Mouse (Mus musculus) lung, adult 18-20 months (tissue): ENCODE data around the gene Pip4k2a.
A peak's percentile ranks its signal among the peaks of the same experiment; 100 is the strongest.

ENCODE experiments used
- DNase-seq, 2 experiments: peaks; one replicate each; pipeline ENCODE4 v3.0.0; 2022; ENCODE audit warnings: mixed read lengths in 2 of 2

Pip4k2a gene

DNA sequence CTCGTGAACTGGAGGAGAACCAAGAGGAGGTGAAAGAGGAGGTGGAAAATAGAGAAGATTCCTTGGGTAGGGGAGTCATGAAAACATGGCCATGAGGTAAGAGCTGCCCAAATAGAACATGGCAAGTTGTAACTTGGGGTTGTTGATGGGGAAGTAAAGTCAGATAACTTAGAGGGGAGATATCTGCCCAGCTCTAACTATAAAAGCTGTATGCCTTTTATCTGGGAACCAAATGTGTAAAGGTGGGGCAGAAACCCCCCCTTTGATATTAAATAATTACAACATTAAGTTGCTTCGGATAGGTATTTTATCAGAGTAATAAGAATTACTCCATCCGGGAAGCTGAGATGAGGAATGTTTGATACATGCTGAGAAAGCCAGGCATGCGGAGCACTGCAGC lies 18.9 kb downstream of the Pip4k2a start:
- DNase-seq: no peak

- no peak for DNase-seq
Observed at GRCm38 (mm10) chr2:18977201-18977805, 20.6 kb downstream of the Pip4k2a start.

DNA sequence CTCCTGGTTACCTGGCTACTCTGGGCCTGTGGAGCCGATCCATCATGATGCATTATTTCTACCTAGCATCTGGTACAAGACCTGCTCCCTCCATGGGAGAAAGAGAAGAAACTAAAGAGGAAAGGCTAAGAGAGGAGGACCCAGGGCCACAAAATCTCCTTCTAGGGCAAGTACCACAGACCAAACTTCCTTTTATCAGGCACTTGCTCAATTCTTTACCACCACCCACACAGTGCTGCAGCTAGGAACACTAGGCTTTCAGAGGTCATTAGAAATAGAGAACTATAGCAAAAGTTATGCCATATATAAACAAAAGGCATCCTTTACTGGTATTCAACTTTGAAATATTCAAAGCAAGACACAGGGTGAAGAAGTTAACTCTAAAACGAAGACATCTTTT lies 21.8 kb downstream of the Pip4k2a start:
- DNase-seq: peak in 1 of 2 experiments; percentile 16

GRCm38 (mm10) chr2:18974882-18975645 lies 22.9 kb downstream of the Pip4k2a start:
- no peak for DNase-seq

GRCm38 (mm10) chr2:18971564-18971963 lies 26.4 kb downstream of the Pip4k2a start:
- DNase-seq: no peak

DNA sequence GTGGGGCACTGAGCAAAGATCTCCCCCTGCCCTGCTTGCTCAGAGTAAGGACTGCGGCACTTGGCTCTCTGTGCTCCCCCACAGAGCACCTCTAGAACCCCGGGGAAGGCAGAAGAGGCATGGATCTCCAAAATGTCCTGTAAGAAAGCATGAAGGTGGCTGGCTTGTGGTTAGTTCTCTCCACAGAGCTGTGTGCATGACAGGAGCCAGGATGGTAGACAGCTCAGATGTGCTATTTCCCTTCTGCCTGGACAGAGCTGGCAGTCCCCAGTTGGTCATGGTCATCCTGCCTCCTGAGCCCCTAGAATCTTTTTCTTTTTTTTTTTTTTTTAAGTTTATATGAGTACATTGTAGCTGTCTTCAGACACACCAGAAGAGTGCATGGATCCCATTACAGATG lies 27.5 kb downstream of the Pip4k2a start:
- no peak for DNase-seq

DNA sequence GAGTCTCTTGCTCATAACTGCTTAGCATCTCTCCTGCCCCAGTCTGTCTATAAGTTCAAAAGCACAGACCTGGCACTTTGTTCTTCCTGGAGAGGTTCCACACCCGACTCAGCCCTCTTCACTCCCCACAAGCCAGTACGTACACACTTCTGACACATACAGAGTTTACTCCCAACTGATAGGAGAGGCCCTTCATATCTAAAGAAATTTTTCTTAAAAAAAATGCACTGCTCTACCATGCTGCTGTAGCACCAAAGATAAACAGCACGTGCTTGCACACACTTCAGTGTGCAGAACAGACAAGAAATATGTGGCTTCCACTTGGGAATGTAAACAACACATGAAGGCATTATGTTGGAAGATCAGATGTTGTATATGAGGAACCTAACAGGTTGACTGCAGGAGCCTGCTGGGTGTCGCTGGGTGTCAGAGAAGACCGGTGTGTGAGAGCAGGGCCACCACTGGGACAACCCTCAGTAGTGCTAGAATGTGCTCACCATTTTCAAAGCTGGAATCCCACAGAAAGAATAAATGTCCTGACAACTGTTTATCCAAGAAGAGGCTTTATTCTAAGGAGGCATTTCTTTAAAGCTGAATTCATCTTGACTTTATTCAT lies 28.8 kb downstream of the Pip4k2a start:
- DNase-seq: no peak

DNA sequence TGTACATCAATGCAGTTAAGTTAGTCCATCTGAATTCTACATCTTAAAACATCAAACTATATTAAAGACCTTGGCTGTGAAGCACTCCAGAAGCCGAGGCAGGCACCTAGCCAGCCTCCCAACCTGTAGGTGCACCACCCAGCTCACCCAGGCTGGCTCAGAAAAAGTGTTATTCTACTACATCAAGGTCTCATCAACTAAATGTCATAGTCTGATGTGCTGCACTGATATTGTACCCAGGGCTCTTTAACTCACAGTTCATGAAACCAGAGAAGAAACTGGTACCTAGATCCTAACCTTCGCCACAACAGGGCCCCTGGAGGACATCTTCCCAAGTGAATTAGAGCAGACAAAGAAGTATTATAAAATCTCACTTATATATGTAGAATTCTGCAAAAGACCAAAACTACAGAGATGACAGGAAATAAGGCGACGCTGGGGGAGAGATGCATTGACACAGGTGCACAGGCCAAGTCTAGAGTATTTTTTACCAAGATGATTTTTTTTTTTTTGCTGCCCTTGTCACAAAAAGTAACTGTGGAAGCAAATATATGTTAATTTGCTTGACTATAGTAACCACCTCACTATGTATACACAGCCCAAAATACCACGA lies 30.4 kb downstream of the Pip4k2a start:
- no peak for DNase-seq

GRCm38 (mm10) chr2:18966566-18966965 lies 31.4 kb downstream of the Pip4k2a start:
- DNase-seq: no peak

DNA sequence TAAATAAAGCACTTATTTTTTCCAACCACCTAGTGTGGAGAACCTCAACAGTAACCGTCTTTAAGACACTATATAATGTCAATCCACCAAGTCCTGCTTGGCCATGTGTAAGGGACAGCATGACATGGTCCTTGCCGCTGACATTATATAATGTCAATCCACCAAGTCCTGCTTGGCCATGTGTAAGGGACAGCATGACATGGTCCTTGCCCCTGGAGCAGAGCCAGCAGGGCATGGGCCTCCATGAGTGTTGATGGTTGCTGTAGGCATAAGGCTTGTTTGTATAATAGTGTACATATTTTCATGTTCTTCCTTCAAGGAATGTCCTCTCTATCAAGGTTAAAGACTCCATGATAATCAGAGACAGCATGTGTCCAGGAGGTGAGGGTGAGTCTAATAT lies 32.0 kb downstream of the Pip4k2a start:
- DNase-seq: no peak

- no peak for DNase-seq
Observed at GRCm38 (mm10) chr2:18965108-18965507, 32.8 kb downstream of the Pip4k2a start.

GRCm38 (mm10) chr2:18963286-18964040 lies 34.5 kb downstream of the Pip4k2a start:
- DNase-seq: no peak

DNA sequence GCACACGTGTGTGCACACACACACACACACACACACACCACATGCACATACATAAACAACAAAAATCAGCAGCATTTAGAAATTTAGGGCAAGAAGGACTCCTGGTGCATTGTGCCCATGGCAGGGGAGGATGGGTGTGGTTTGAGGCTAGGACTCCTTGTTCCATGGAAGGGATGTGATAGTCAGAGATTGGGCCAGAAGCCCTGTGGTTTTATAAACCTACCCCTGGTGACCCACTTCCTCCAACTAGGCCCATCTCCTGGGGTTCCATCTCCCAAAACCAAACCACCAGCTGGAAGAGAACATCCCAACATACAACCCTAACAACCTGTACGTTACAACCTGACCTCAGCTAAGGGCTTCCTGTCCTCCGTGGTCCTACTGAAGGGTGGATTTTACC lies 35.4 kb downstream of the Pip4k2a start:
- no peak for DNase-seq

GRCm38 (mm10) chr2:18960376-18960973 lies 37.5 kb downstream of the Pip4k2a start:
- no peak for DNase-seq

GRCm38 (mm10) chr2:18959558-18959957 lies 38.4 kb downstream of the Pip4k2a start:
- no peak for DNase-seq

DNA sequence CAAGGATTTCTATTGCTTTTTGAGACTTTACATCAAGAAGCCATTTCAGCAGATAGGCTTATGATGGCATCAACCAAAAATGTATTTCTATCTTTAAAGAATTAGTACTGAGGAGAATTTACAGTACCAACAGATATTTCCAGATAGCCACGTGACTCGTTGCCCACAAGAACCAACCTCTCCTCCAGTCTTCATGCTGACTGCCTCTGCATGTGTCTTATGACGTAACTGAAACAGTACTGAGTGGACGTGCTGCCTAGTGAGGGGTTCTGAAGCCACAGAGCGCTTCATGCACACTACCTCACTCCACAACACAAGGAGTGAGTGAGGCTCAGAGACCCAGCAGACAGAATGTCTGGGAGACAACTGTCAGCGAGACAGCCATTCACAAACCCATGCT lies 38.9 kb downstream of the Pip4k2a start:
- DNase-seq: no peak

DNA sequence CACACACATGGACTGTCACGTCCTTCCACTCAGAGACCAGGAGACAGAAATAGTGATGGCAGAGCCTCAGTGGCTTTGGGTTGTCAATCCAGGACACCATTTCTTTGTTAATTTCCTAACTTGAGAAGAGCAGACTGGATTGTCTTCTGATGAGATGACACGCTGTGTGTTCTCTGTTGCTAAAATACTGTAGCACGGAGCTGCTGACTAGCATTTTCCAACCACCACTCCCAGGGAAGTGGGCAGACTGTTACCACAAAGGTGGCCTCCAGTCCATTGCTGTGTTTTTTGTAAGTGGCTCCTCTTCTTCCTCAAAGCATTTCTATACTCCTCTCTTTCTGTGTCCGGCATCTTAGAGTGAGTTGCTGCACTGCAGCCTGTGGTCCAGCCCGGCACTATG lies 39.4 kb downstream of the Pip4k2a start:
- DNase-seq: no peak

DNA sequence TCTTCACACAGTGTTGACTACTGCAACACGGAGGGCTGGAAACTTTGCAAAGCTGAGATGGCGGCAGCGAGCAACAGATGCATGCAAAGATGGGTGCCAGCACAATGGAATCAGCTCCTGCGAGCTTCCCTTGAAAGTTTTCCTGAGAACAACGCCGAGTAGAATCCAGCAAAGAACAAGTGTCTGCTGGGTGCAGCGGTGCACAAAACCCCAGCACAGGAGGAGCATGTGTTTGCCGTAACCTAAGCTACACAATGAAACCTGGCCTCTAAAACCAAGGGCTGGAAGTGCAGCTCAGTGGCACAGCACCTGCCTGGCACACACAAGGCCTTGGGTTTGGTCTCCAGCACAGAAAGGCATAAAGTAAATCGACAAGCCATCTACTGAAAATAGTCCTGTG lies 39.9 kb downstream of the Pip4k2a start:
- DNase-seq: no peak

DNA sequence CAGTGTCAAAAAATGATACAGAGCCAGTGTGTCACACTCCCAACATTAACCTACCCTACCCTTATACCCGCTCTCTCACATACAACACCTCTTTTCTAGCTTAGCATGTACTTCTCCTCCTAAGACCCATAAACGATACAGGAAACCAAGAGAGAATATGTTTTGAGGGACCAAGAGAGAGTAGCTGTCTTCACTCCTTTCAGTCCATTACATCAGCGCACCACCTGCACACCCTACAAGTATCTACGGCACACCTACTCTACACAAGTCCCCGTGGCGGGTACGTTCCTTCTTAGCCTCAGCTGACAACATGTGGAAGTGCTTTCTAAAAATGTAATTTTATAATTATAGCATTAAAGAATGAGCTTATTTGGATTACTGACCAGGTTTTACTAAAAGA lies 40.5 kb downstream of the Pip4k2a start:
- no peak for DNase-seq

DNA sequence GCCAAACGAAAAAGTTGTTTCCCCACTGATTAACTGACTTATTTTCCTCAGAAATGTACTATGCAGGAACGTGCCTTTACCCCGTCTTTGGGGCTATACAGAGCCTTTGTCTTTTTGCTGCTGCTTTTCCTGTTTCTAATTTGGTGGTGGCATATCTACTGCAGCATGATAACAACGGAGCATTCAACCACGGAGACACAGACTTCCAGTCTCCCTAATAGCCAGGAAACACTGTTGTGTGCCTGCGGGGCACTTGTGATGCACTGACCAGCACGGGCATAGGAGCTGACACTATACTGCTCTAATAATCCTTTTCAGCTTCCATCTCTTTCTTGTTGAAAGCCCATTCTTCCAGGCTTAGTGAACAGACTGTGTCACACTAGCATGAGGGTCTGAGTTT lies 41.0 kb downstream of the Pip4k2a start:
- no peak for DNase-seq

DNA sequence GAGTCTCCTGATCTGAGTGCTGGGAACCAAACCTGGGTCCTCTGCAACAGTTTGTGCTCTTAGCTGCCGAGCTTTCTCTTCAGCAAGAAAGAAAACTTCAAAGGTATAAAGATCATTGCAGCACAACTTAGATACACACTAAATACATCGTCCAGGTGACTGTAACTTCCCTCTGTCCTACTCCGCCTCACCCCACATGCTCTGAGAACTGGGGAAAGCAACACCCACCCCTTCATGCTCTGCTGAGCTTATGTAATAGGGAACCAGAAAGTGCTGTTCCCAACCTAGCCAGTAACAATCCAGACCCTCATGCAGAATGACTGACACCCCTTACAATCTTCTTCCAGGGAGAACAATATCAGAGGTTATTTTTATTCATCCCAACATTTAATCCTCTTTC lies 41.5 kb downstream of the Pip4k2a start:
- DNase-seq: no peak

- no peak for DNase-seq
Observed at GRCm38 (mm10) chr2:18955671-18956070, 42.3 kb downstream of the Pip4k2a start.

DNA sequence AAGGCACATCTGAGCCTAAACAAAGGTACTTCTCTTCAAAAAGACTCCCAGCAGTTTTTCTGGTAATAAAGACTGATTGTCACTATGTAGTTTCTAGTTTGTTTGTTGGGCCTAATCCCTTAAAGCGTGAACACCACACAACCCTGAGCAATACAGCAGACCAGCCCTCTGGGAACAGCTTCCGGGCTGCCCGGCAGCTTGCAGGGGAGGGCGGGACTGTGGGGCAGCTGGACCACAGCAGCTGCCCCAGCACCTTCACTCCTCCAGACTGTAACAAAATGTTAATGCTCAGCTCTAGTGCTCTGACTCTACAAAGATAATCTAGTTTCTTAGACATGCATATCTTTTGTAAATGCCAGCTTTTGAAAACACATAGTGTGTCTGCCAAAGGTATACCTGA lies 42.9 kb downstream of the Pip4k2a start:
- no peak for DNase-seq
